Mouse (Mus musculus) megakaryocyte, embryonic 14.5 days (primary cell): Measurements from ENCODE around the gene Zc3h12a. TPM values are rescaled to one million over a fixed set of nuclear protein-coding genes. Genes with fewer than 3 reads are reported as not detected.

Experiments
- H3K27me3 ChIP-seq: replicated peaks from 2 replicates; pipeline ENCODE3; 2012; ENCODE audit warnings: inconsistent platforms
- H3K36me3 ChIP-seq: replicated peaks from 2 replicates; pipeline ENCODE3; 2012; ENCODE audit warnings: low read length, inconsistent platforms, mixed read lengths
- H3K4me1 ChIP-seq: 2 replicates; pipeline ENCODE4 v1.6.1; 2012; ENCODE audit warnings: inconsistent platforms
- H3K4me3 ChIP-seq: replicated peaks from 2 replicates; pipeline ENCODE3; 2012; ENCODE audit warnings: moderate library complexity, mild to moderate bottlenecking, inconsistent platforms
- H3K9me3 ChIP-seq: 2 replicates; pipeline ENCODE4 v1.6.1; 2012; ENCODE audit warnings: inconsistent platforms
- FLI1 ChIP-seq: IDR thresholded peaks from 2 replicates; pipeline ENCODE4 v1.6.1; 2012; ENCODE audit warnings: low read length, inconsistent platforms, mixed read lengths
- GATA1 ChIP-seq: IDR thresholded peaks from 3 replicates; pipeline ENCODE4 v1.6.1; 2012; ENCODE audit warnings: mixed read lengths, low read length, inconsistent platforms, borderline replicate concordance
- polyA plus RNA-seq: library from polyadenylated mRNA; stranded (reverse); fragments of >175 nt; gene quantifications from 2 replicates; pipeline ENCODE4 v1.2.3, GENCODE M21; 2012; ENCODE audit warnings: low replicate concordance; ENCODE audit not compliant: insufficient read depth

Gene Zc3h12a
- polyA plus RNA-seq, result 19.3 and 20.5 TPM in 2 replicates

- no peak for TF ChIP-seq FLI1
- peaks cover 91% of the 10 kb centered on the region for H3K4me1 ChIP-seq
Measured at GRCm38 (mm10) chr4:125127305-125128084, at the start of gene Zc3h12a. Gene Zc3h12a, minus strand, starts transcription at chr4:125127840.

GRCm38 (mm10) chr4:125176639-125177165, 49.1 kb upstream of the Zc3h12a start:
- no peaks in the 10 kb centered on the region for H3K36me3 ChIP-seq
- H3K4me1 ChIP-seq, result peaks cover 29% of the 10 kb centered on the region
- TF ChIP-seq GATA1, result no peak
- TF ChIP-seq FLI1, result 0 out of 2 replicates have a peak, but pooled peaks have one; percentile 15
- peaks cover 81% of the 10 kb centered on the region for H3K27me3 ChIP-seq
- peak overlapping the region; percentile 83 for H3K4me3 ChIP-seq
- peaks cover 4% of the 10 kb centered on the region for H3K9me3 ChIP-seq

More at GRCm38 (mm10) chr4:125127305-125128084, at the start of gene Zc3h12a:
- H3K27me3 ChIP-seq, result no peaks in the 10 kb centered on the region
- H3K9me3 ChIP-seq, result no peaks in the 10 kb centered on the region
- H3K4me3 ChIP-seq, result peak within 1 kb of the TSS; percentile 99
- peaks cover 43% of the 10 kb centered on the region for H3K36me3 ChIP-seq

GRCm38 (mm10) chr4:125176190-125176589, 48.5 kb upstream of the Zc3h12a start:
- peaks cover 83% of the 10 kb centered on the region for H3K27me3 ChIP-seq
- H3K4me1 ChIP-seq, result peaks cover 34% of the 10 kb centered on the region
- H3K9me3 ChIP-seq, result peaks cover 4% of the 10 kb centered on the region
- H3K4me3 ChIP-seq, result no peak overlapping the region
- no peaks in the 10 kb centered on the region for H3K36me3 ChIP-seq
- TF ChIP-seq GATA1 (no peak), FLI1 (no peak)

GRCm38 (mm10) chr4:125175591-125175990, 48.0 kb upstream of the Zc3h12a start:
- Histone ChIP-seq H3K36me3 (no peaks in the 10 kb centered on the region), H3K4me1 (peaks cover 36% of the 10 kb centered on the region), H3K4me3 (no peak overlapping the region), H3K9me3 (peaks cover 4% of the 10 kb centered on the region), H3K27me3 (peaks cover 83% of the 10 kb centered on the region)
- no peak for TF ChIP-seq FLI1
- TF ChIP-seq GATA1, result no peak

GRCm38 (mm10) chr4:125174516-125175185, 47.0 kb upstream of the Zc3h12a start:
- H3K36me3 ChIP-seq, result no peaks in the 10 kb centered on the region
- peaks cover 84% of the 10 kb centered on the region for H3K27me3 ChIP-seq
- H3K4me3 ChIP-seq, result no peak overlapping the region
- no peak for TF ChIP-seq FLI1
- TF ChIP-seq GATA1, result no peak
- H3K9me3 ChIP-seq, result peaks cover 4% of the 10 kb centered on the region
- H3K4me1 ChIP-seq, result peaks cover 36% of the 10 kb centered on the region

- TF ChIP-seq FLI1 (no peak), GATA1 (no peak)
- H3K4me1 ChIP-seq, result peaks cover 40% of the 10 kb centered on the region
- H3K9me3 ChIP-seq, result peaks cover 4% of the 10 kb centered on the region
- peaks cover 89% of the 10 kb centered on the region for H3K27me3 ChIP-seq
- no peak overlapping the region for H3K4me3 ChIP-seq
- no peaks in the 10 kb centered on the region for H3K36me3 ChIP-seq
Measured at GRCm38 (mm10) chr4:125173150-125173549, 45.5 kb upstream of the Zc3h12a start.

- peaks cover 89% of the 10 kb centered on the region for H3K27me3 ChIP-seq
- peak overlapping the region; percentile 23 for H3K4me3 ChIP-seq
- H3K4me1 ChIP-seq, result peaks cover 38% of the 10 kb centered on the region
- H3K36me3 ChIP-seq, result no peaks in the 10 kb centered on the region
- TF ChIP-seq FLI1, result no peak
- TF ChIP-seq GATA1, result no peak
- H3K9me3 ChIP-seq, result peaks cover 4% of the 10 kb centered on the region
Measured at GRCm38 (mm10) chr4:125172736-125173135, 45.1 kb upstream of the Zc3h12a start.

- TF ChIP-seq GATA1 (no peak), FLI1 (no peak)
- Histone ChIP-seq H3K9me3 (peaks cover 11% of the 10 kb centered on the region), H3K27me3 (peaks cover 77% of the 10 kb centered on the region), H3K4me3 (no peak overlapping the region), H3K4me1 (peaks cover 18% of the 10 kb centered on the region; the same call in 1 of the 2 replicates), H3K36me3 (no peaks in the 10 kb centered on the region)
Measured at GRCm38 (mm10) chr4:125167723-125168122, 40.1 kb upstream of the Zc3h12a start.

- peaks cover 18% of the 10 kb centered on the region; the same call in 1 of the 2 replicates for H3K4me1 ChIP-seq
Measured at GRCm38 (mm10) chr4:125164861-125165260, 37.2 kb upstream of the Zc3h12a start.

GRCm38 (mm10) chr4:125162701-125163100, 35.1 kb upstream of the Zc3h12a start:
- peaks cover 33% of the 10 kb centered on the region for H3K4me1 ChIP-seq

More at GRCm38 (mm10) chr4:125164861-125165260, 37.2 kb upstream of the Zc3h12a start:
- Histone ChIP-seq H3K4me3 (no peak overlapping the region), H3K9me3 (peaks cover 11% of the 10 kb centered on the region), H3K27me3 (peaks cover 72% of the 10 kb centered on the region), H3K36me3 (no peaks in the 10 kb centered on the region)
- TF ChIP-seq FLI1 (no peak), GATA1 (no peak)

More at GRCm38 (mm10) chr4:125162701-125163100, 35.1 kb upstream of the Zc3h12a start:
- H3K27me3 ChIP-seq, result peaks cover 61% of the 10 kb centered on the region
- no peaks in the 10 kb centered on the region for H3K36me3 ChIP-seq
- TF ChIP-seq FLI1 (no peak), GATA1 (no peak)
- no peak overlapping the region for H3K4me3 ChIP-seq
- peaks cover 11% of the 10 kb centered on the region for H3K9me3 ChIP-seq
